Mouse (Mus musculus): ENCODE measurements around the gene Fbxw11. TPM values are rescaled to one million over a fixed set of nuclear protein-coding genes. Genes with fewer than 3 reads are reported as not detected.

Fbxw11 gene
- polyA plus RNA-seq, 1 experiment from 2014 or later = 89.8 TPM

GRCm38 (mm10) chr11:32627900-32628299 is 14.6 kb upstream of the Fbxw11 start:
- Histone ChIP-seq H3K36me3 (no peaks in the 10 kb centered on the region), H3K4me1 (replicated peaks) (peaks cover 13% of the 10 kb centered on the region), H3K9me3 (no peaks in the 10 kb centered on the region), H3K27me3 (ENCODE audit: insufficient read depth, poor library complexity, severe bottlenecking) (no peaks in the 10 kb centered on the region), H3K27ac (no peak overlapping the region), H3K4me3 (no peak overlapping the region)
- WGBS = 83% methylated on average over 6 of the region's 6 CpGs
- no peak for DNase-seq (ENCODE audit: low spot score)

GRCm38 (mm10) chr11:32629713-32630211 is 12.8 kb upstream of the Fbxw11 start:
- no peaks in the 10 kb centered on the region for H3K27me3 ChIP-seq (ENCODE audit: insufficient read depth, poor library complexity, severe bottlenecking)
- H3K4me1 ChIP-seq (replicated peaks) = no peaks in the 10 kb centered on the region
- DNase-seq (ENCODE audit: low spot score) = no peak
- H3K9me3 ChIP-seq = no peaks in the 10 kb centered on the region
- no peak overlapping the region for H3K4me3 ChIP-seq
- no peak overlapping the region for H3K27ac ChIP-seq
- WGBS = 84% methylated on average over 4 of the region's 4 CpGs
- no peaks in the 10 kb centered on the region for H3K36me3 ChIP-seq

- Histone ChIP-seq H3K9me3 (no peaks in the 10 kb centered on the region), H3K4me1 (replicated peaks) (no peaks in the 10 kb centered on the region), H3K4me3 (no peak overlapping the region), H3K27me3 (ENCODE audit: insufficient read depth, poor library complexity, severe bottlenecking) (no peaks in the 10 kb centered on the region), H3K27ac (no peak overlapping the region), H3K36me3 (no peaks in the 10 kb centered on the region)
- WGBS = 95% methylated on average over 5 of the region's 5 CpGs
- no peak for DNase-seq (ENCODE audit: low spot score)
Measured at GRCm38 (mm10) chr11:32632671-32633070, 9.9 kb upstream of the Fbxw11 start.

GRCm38 (mm10) chr11:32633542-32633941 is 9.0 kb upstream of the Fbxw11 start:
- Histone ChIP-seq H3K4me3 (no peak overlapping the region), H3K4me1 (replicated peaks) (no peaks in the 10 kb centered on the region), H3K36me3 (no peaks in the 10 kb centered on the region), H3K9me3 (no peaks in the 10 kb centered on the region), H3K27ac (no peak overlapping the region), H3K27me3 (ENCODE audit: insufficient read depth, poor library complexity, severe bottlenecking) (no peaks in the 10 kb centered on the region)
- 70% methylated on average over 3 of the region's 3 CpGs for WGBS
- no peak for DNase-seq (ENCODE audit: low spot score)

- no peaks in the 10 kb centered on the region for H3K27me3 ChIP-seq (ENCODE audit: insufficient read depth, poor library complexity, severe bottlenecking)
- WGBS = 89% methylated on average over 2 of the region's 2 CpGs
Measured at GRCm38 (mm10) chr11:32634143-32634542, 8.4 kb upstream of the Fbxw11 start.

GRCm38 (mm10) chr11:32634842-32635241 is 7.7 kb upstream of the Fbxw11 start:
- 57% methylated on average over 2 of the region's 2 CpGs for WGBS
- no peak for DNase-seq (ENCODE audit: low spot score)
- Histone ChIP-seq H3K27me3 (ENCODE audit: insufficient read depth, poor library complexity, severe bottlenecking) (no peaks in the 10 kb centered on the region), H3K4me1 (replicated peaks) (no peaks in the 10 kb centered on the region), H3K9me3 (no peaks in the 10 kb centered on the region), H3K4me3 (no peak overlapping the region), H3K36me3 (no peaks in the 10 kb centered on the region), H3K27ac (no peak overlapping the region)

More at GRCm38 (mm10) chr11:32634143-32634542, 8.4 kb upstream of the Fbxw11 start:
- no peaks in the 10 kb centered on the region for H3K36me3 ChIP-seq
- H3K4me3 ChIP-seq = no peak overlapping the region
- DNase-seq (ENCODE audit: low spot score) = no peak
- H3K4me1 ChIP-seq (replicated peaks) = no peaks in the 10 kb centered on the region
- no peaks in the 10 kb centered on the region for H3K9me3 ChIP-seq
- no peak overlapping the region for H3K27ac ChIP-seq

GRCm38 (mm10) chr11:32636275-32636674 is 6.2 kb upstream of the Fbxw11 start:
- no peaks in the 10 kb centered on the region for H3K9me3 ChIP-seq
- no peak overlapping the region for H3K27ac ChIP-seq
- H3K36me3 ChIP-seq = no peaks in the 10 kb centered on the region
- H3K27me3 ChIP-seq (ENCODE audit: insufficient read depth, poor library complexity, severe bottlenecking) = no peaks in the 10 kb centered on the region
- DNase-seq (ENCODE audit: low spot score) = no peak
- no peak overlapping the region for H3K4me3 ChIP-seq
- peaks cover 8% of the 10 kb centered on the region for H3K4me1 ChIP-seq (replicated peaks)
- 84% methylated on average over 4 of the region's 4 CpGs for WGBS

- peaks cover 16% of the 10 kb centered on the region for H3K4me1 ChIP-seq (replicated peaks)
- no peak overlapping the region for H3K27ac ChIP-seq
- no peak overlapping the region for H3K4me3 ChIP-seq
- no peaks in the 10 kb centered on the region for H3K27me3 ChIP-seq (ENCODE audit: insufficient read depth, poor library complexity, severe bottlenecking)
- no peaks in the 10 kb centered on the region for H3K36me3 ChIP-seq
- DNase-seq (ENCODE audit: low spot score) = no peak
- WGBS = 82% methylated on average over 8 of the region's 8 CpGs
- no peaks in the 10 kb centered on the region for H3K9me3 ChIP-seq
Measured at GRCm38 (mm10) chr11:32638521-32639255, 3.8 kb upstream of the Fbxw11 start.

- H3K4me1 ChIP-seq (replicated peaks) = peaks cover 22% of the 10 kb centered on the region
- WGBS = 92% methylated on average over 4 of the region's 4 CpGs
- H3K36me3 ChIP-seq = no peaks in the 10 kb centered on the region
- H3K27ac ChIP-seq = no peak overlapping the region
- no peak overlapping the region for H3K4me3 ChIP-seq
- no peaks in the 10 kb centered on the region for H3K9me3 ChIP-seq
- DNase-seq (ENCODE audit: low spot score) = no peak
- no peaks in the 10 kb centered on the region for H3K27me3 ChIP-seq (ENCODE audit: insufficient read depth, poor library complexity, severe bottlenecking)
Measured at GRCm38 (mm10) chr11:32640617-32641016, 1.9 kb upstream of the Fbxw11 start.

GRCm38 (mm10) chr11:32642899-32643886 is 669 bp downstream of the Fbxw11 start:
- Histone ChIP-seq H3K36me3 (no peaks in the 10 kb centered on the region), H3K9me3 (no peaks in the 10 kb centered on the region), H3K4me1 (replicated peaks) (peaks cover 26% of the 10 kb centered on the region), H3K27ac (peak overlapping the region; percentile 99), H3K4me3 (peak overlapping the region; percentile 99), H3K27me3 (ENCODE audit: insufficient read depth, poor library complexity, severe bottlenecking) (no peaks in the 10 kb centered on the region)
- under 1% methylated on average over 54 of the region's 54 CpGs for WGBS
- DNase-seq (ENCODE audit: low spot score) = peak; percentile 56

GRCm38 (mm10) chr11:32644010-32644409 is 1.5 kb downstream of the Fbxw11 start:
- H3K4me3 ChIP-seq = peak overlapping the region; percentile 99
- peak overlapping the region; percentile 99 for H3K27ac ChIP-seq
- H3K36me3 ChIP-seq = no peaks in the 10 kb centered on the region
- WGBS = 54% methylated on average over 3 of the region's 3 CpGs
- H3K9me3 ChIP-seq = no peaks in the 10 kb centered on the region
- no peak for DNase-seq (ENCODE audit: low spot score)
- H3K4me1 ChIP-seq (replicated peaks) = peaks cover 26% of the 10 kb centered on the region
- no peaks in the 10 kb centered on the region for H3K27me3 ChIP-seq (ENCODE audit: insufficient read depth, poor library complexity, severe bottlenecking)

GRCm38 (mm10) chr11:32647265-32647664 is 4.7 kb downstream of the Fbxw11 start:
- no peak for DNase-seq (ENCODE audit: low spot score)

More at GRCm38 (mm10) chr11:32647265-32647664, 4.7 kb downstream of the Fbxw11 start:
- no peak overlapping the region for H3K4me3 ChIP-seq
- H3K27ac ChIP-seq = no peak overlapping the region
- no peaks in the 10 kb centered on the region for H3K9me3 ChIP-seq
- H3K4me1 ChIP-seq (replicated peaks) = peaks cover 12% of the 10 kb centered on the region
- no peaks in the 10 kb centered on the region for H3K27me3 ChIP-seq (ENCODE audit: insufficient read depth, poor library complexity, severe bottlenecking)
- 79% methylated on average over 2 of the region's 2 CpGs for WGBS
- H3K36me3 ChIP-seq = no peaks in the 10 kb centered on the region

All from hindbrain, embryonic 10.5 days (tissue).